Mouse (Mus musculus): ENCODE results near the gene Mvb12b. TPM values are rescaled to one million over a fixed set of nuclear protein-coding genes. Genes with fewer than 3 reads are reported as not detected.

The Mvb12b gene
- polyA plus RNA-seq, 1 experiment from 2014 or later = 11.9 TPM

DNA sequence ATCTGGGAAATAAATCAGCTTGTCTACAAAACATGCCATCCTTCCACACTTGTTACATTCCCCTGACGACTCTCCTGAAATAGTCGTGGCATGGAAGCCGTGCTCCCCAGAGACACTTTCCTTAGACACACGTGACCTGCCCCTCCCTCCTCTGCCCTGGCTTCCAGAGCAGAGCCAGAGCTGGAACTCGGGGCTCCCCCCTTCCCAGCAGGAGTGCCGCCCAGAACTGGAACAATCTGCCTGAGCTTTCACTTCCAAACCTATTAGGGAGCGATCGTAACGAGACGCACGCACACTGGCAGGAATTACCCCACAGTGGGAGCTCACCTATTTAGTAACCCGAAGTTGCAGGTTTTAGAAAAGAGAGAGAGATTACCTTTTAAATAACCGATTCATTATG, 86.0 kb downstream of the Mvb12b start:
- no peaks in the 10 kb centered on the region for H3K9me3 ChIP-seq (replicated peaks; ENCODE audit: control insufficient read depth, low read length)
- no peak overlapping the region for H3K4me3 ChIP-seq (replicated peaks; ENCODE audit: low read length)
- H3K4me2 ChIP-seq (ENCODE audit: low read depth, low read length) = no peak overlapping the region
- 77% methylated on average over 13 of the region's 13 CpGs for WGBS
- ATAC-seq (ENCODE audit: insufficient read depth, low FRiP score) = no peak
- no peak overlapping the region for H3K9ac ChIP-seq (ENCODE audit: low read length)
- H3K4me1 ChIP-seq (ENCODE audit: control insufficient read depth, insufficient read depth, low read length) = 0 out of 2 replicates have a peak, but pooled peaks cover 4% of the 10 kb centered on the region
- H3K27me3 ChIP-seq (ENCODE audit: control insufficient read depth, insufficient read depth, low read length) = no peaks in the 10 kb centered on the region
- H3K36me3 ChIP-seq (ENCODE audit: control insufficient read depth, insufficient read depth, low read length) = no peaks in the 10 kb centered on the region
- H3K27ac ChIP-seq (ENCODE audit: low read length) = no peak overlapping the region

GRCm38 (mm10) chr2:33801336-33801735, 86.4 kb downstream of the Mvb12b start:
- no peak overlapping the region for H3K27ac ChIP-seq (ENCODE audit: low read length)
- WGBS = 84% methylated on average over 8 of the region's 8 CpGs
- ATAC-seq (ENCODE audit: insufficient read depth, low FRiP score) = no peak

GRCm38 (mm10) chr2:33800221-33800620, 87.5 kb downstream of the Mvb12b start:
- Histone ChIP-seq H3K4me3 (replicated peaks; ENCODE audit: low read length) (no peak overlapping the region), H3K27ac (ENCODE audit: low read length) (no peak overlapping the region), H3K36me3 (ENCODE audit: control insufficient read depth, insufficient read depth, low read length) (no peaks in the 10 kb centered on the region), H3K27me3 (ENCODE audit: control insufficient read depth, insufficient read depth, low read length) (no peaks in the 10 kb centered on the region), H3K4me2 (ENCODE audit: low read depth, low read length) (no peak overlapping the region), H3K4me1 (ENCODE audit: control insufficient read depth, insufficient read depth, low read length) (0 out of 2 replicates have a peak, but pooled peaks cover 4% of the 10 kb centered on the region), H3K9me3 (replicated peaks; ENCODE audit: control insufficient read depth, low read length) (no peaks in the 10 kb centered on the region), H3K9ac (ENCODE audit: low read length) (no peak overlapping the region)
- WGBS = 85% methylated on average over 6 of the region's 6 CpGs
- no peak for ATAC-seq (ENCODE audit: insufficient read depth, low FRiP score)

More at GRCm38 (mm10) chr2:33801336-33801735, 86.4 kb downstream of the Mvb12b start:
- Histone ChIP-seq H3K9me3 (replicated peaks; ENCODE audit: control insufficient read depth, low read length) (no peaks in the 10 kb centered on the region), H3K9ac (ENCODE audit: low read length) (no peak overlapping the region), H3K4me3 (replicated peaks; ENCODE audit: low read length) (no peak overlapping the region), H3K27me3 (ENCODE audit: control insufficient read depth, insufficient read depth, low read length) (no peaks in the 10 kb centered on the region), H3K4me2 (ENCODE audit: low read depth, low read length) (no peak overlapping the region), H3K36me3 (ENCODE audit: control insufficient read depth, insufficient read depth, low read length) (no peaks in the 10 kb centered on the region), H3K4me1 (ENCODE audit: control insufficient read depth, insufficient read depth, low read length) (0 out of 2 replicates have a peak, but pooled peaks cover 4% of the 10 kb centered on the region)

GRCm38 (mm10) chr2:33795716-33796472, 91.9 kb downstream of the Mvb12b start:
- Histone ChIP-seq H3K9ac (ENCODE audit: low read length) (no peak overlapping the region), H3K4me1 (ENCODE audit: control insufficient read depth, insufficient read depth, low read length) (0 out of 2 replicates have a peak, but pooled peaks cover 4% of the 10 kb centered on the region), H3K36me3 (ENCODE audit: control insufficient read depth, insufficient read depth, low read length) (no peaks in the 10 kb centered on the region), H3K4me3 (replicated peaks; ENCODE audit: low read length) (no peak overlapping the region), H3K27me3 (ENCODE audit: control insufficient read depth, insufficient read depth, low read length) (no peaks in the 10 kb centered on the region), H3K27ac (ENCODE audit: low read length) (no peak overlapping the region), H3K9me3 (replicated peaks; ENCODE audit: control insufficient read depth, low read length) (no peaks in the 10 kb centered on the region), H3K4me2 (ENCODE audit: low read depth, low read length) (no peak overlapping the region)
- no peak for ATAC-seq (ENCODE audit: insufficient read depth, low FRiP score)
- WGBS = 80% methylated on average over 15 of the region's 15 CpGs

GRCm38 (mm10) chr2:33795001-33795580, 92.7 kb downstream of the Mvb12b start:
- no peak for ATAC-seq (ENCODE audit: insufficient read depth, low FRiP score)
- H3K4me2 ChIP-seq (ENCODE audit: low read depth, low read length) = no peak overlapping the region
- WGBS = 87% methylated on average over 7 of the region's 7 CpGs

DNA sequence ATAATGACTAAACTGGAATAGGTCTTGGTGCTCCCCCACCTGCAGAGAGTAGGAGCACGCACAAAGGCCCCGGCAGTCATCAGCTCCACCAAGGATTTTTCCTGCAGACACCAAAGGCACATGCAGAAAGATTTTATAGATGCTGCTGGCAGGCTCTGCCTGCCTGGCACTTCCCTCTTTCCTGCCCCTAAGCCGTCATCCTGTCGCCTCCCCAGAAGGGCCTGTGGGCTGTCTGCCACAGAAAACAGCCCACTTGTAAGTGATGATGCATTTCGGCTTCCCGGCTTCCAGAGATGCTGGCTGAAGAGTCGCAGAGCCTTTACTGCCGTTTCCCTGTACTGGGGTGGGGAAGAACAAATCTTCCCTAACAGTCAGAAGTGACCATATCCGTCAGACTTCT, 93.3 kb downstream of the Mvb12b start:
- 70% methylated on average over 9 of the region's 9 CpGs for WGBS
- H3K4me3 ChIP-seq (replicated peaks; ENCODE audit: low read length) = no peak overlapping the region
- H3K9ac ChIP-seq (ENCODE audit: low read length) = no peak overlapping the region
- no peaks in the 10 kb centered on the region for H3K9me3 ChIP-seq (replicated peaks; ENCODE audit: control insufficient read depth, low read length)
- no peaks in the 10 kb centered on the region for H3K36me3 ChIP-seq (ENCODE audit: control insufficient read depth, insufficient read depth, low read length)
- H3K4me1 ChIP-seq (ENCODE audit: control insufficient read depth, insufficient read depth, low read length) = no peaks in the 10 kb centered on the region
- no peak overlapping the region for H3K4me2 ChIP-seq (ENCODE audit: low read depth, low read length)
- H3K27ac ChIP-seq (ENCODE audit: low read length) = no peak overlapping the region
- ATAC-seq (ENCODE audit: insufficient read depth, low FRiP score) = no peak
- no peaks in the 10 kb centered on the region for H3K27me3 ChIP-seq (ENCODE audit: control insufficient read depth, insufficient read depth, low read length)

More at GRCm38 (mm10) chr2:33795001-33795580, 92.7 kb downstream of the Mvb12b start:
- H3K9ac ChIP-seq (ENCODE audit: low read length) = no peak overlapping the region
- no peaks in the 10 kb centered on the region for H3K9me3 ChIP-seq (replicated peaks; ENCODE audit: control insufficient read depth, low read length)
- H3K4me3 ChIP-seq (replicated peaks; ENCODE audit: low read length) = no peak overlapping the region
- no peaks in the 10 kb centered on the region for H3K36me3 ChIP-seq (ENCODE audit: control insufficient read depth, insufficient read depth, low read length)
- H3K4me1 ChIP-seq (ENCODE audit: control insufficient read depth, insufficient read depth, low read length) = no peaks in the 10 kb centered on the region
- no peak overlapping the region for H3K27ac ChIP-seq (ENCODE audit: low read length)
- no peaks in the 10 kb centered on the region for H3K27me3 ChIP-seq (ENCODE audit: control insufficient read depth, insufficient read depth, low read length)

DNA sequence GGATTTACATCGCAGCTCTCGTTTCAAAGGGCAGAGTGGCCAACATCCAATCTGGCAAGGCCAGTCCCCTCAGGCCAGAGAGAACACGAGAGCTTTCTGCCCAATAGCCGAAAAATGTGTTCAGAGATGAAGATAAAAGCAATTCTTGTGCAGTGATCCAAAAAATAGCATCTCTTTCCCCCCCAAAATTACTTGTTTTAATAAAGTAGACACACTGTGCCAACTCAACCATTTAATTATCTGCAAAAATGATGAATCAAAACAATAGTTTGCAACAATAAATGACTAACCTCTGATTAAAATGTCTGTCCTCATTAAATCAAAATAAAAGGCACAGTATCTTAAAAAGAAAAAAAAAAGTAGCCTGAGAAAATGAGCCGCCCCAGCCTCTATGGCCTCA, 97.4 kb downstream of the Mvb12b start:
- no peak overlapping the region for H3K27ac ChIP-seq (ENCODE audit: low read length)
- WGBS = 79% methylated on average over 5 of the region's 5 CpGs
- ATAC-seq (ENCODE audit: insufficient read depth, low FRiP score) = no peak
- no peak overlapping the region for H3K4me2 ChIP-seq (ENCODE audit: low read depth, low read length)
- H3K4me3 ChIP-seq (replicated peaks; ENCODE audit: low read length) = no peak overlapping the region
- H3K4me1 ChIP-seq (ENCODE audit: control insufficient read depth, insufficient read depth, low read length) = no peaks in the 10 kb centered on the region
- no peaks in the 10 kb centered on the region for H3K27me3 ChIP-seq (ENCODE audit: control insufficient read depth, insufficient read depth, low read length)
- H3K36me3 ChIP-seq (ENCODE audit: control insufficient read depth, insufficient read depth, low read length) = no peaks in the 10 kb centered on the region
- no peaks in the 10 kb centered on the region for H3K9me3 ChIP-seq (replicated peaks; ENCODE audit: control insufficient read depth, low read length)
- no peak overlapping the region for H3K9ac ChIP-seq (ENCODE audit: low read length)

- Histone ChIP-seq H3K36me3 (ENCODE audit: control insufficient read depth, insufficient read depth, low read length) (no peaks in the 10 kb centered on the region), H3K27me3 (ENCODE audit: control insufficient read depth, insufficient read depth, low read length) (no peaks in the 10 kb centered on the region), H3K4me2 (ENCODE audit: low read depth, low read length) (no peak overlapping the region), H3K4me1 (ENCODE audit: control insufficient read depth, insufficient read depth, low read length) (no peaks in the 10 kb centered on the region), H3K9ac (ENCODE audit: low read length) (no peak overlapping the region), H3K9me3 (replicated peaks; ENCODE audit: control insufficient read depth, low read length) (no peaks in the 10 kb centered on the region), H3K27ac (ENCODE audit: low read length) (no peak overlapping the region), H3K4me3 (replicated peaks; ENCODE audit: low read length) (no peak overlapping the region)
- 62% methylated on average over 9 of the region's 9 CpGs for WGBS
- ATAC-seq (ENCODE audit: insufficient read depth, low FRiP score) = no peak
These were observed 98.0 kb downstream of the Mvb12b start for GRCm38 (mm10) chr2:33789732-33790131.

DNA sequence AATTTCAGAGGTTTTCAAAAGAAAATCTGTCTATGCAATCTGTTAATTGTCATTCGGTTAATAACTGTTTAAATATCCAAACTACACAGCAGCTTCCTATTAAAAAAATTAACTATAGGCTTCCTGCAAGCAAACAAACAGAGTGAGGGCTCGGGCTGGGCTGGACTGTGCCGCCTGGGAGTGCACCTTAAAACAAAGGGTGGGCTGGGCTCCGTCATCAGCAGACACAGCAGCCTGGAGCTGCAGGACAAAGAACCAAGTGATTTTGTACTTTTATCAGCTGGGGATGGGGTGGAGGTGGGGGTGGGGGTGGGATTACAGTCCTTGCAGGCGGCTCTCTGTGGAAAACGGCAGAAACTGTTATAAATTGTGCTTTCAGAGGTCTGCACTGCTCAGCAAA, 98.5 kb downstream of the Mvb12b start:
- no peak overlapping the region for H3K4me2 ChIP-seq (ENCODE audit: low read depth, low read length)
- no peaks in the 10 kb centered on the region for H3K27me3 ChIP-seq (ENCODE audit: control insufficient read depth, insufficient read depth, low read length)
- no peaks in the 10 kb centered on the region for H3K36me3 ChIP-seq (ENCODE audit: control insufficient read depth, insufficient read depth, low read length)
- whole genome bisulfite sequencing = 37% methylated on average over 6 of the region's 6 CpGs
- ATAC-seq (ENCODE audit: insufficient read depth, low FRiP score) = no peak
- H3K4me1 ChIP-seq (ENCODE audit: control insufficient read depth, insufficient read depth, low read length) = no peaks in the 10 kb centered on the region
- H3K9ac ChIP-seq (ENCODE audit: low read length) = no peak overlapping the region
- H3K27ac ChIP-seq (ENCODE audit: low read length) = no peak overlapping the region
- no peak overlapping the region for H3K4me3 ChIP-seq (replicated peaks; ENCODE audit: low read length)
- no peaks in the 10 kb centered on the region for H3K9me3 ChIP-seq (replicated peaks; ENCODE audit: control insufficient read depth, low read length)

All from stomach, embryonic 16.5 days (tissue).